Mouse (Mus musculus) testis, adult 2 months (tissue): ENCODE measurements around the gene 9930104L06Rik. TPM values are rescaled to one million over a fixed set of nuclear protein-coding genes. Genes with fewer than 3 reads are reported as not detected.

Source experiments
- H3K27ac ChIP-seq: fragments of 200-500 bp; 2 replicates; pipeline ENCODE4 v1.5.1; 2012; ENCODE audit warnings: low read depth, low read length; ENCODE audit not compliant: control insufficient read depth, insufficient read depth
- H3K27me3 ChIP-seq: fragments of 200-500 bp; 2 replicates; pipeline ENCODE4 v1.6.1; 2012; ENCODE audit warnings: mild to moderate bottlenecking, low read length, moderate library complexity; ENCODE audit not compliant: control insufficient read depth, insufficient read depth
- H3K36me3 ChIP-seq: fragments of 200-500 bp; 2 replicates; pipeline ENCODE4 v1.6.1; 2012; ENCODE audit warnings: mild to moderate bottlenecking, low read length; ENCODE audit not compliant: control insufficient read depth, insufficient read depth
- H3K4me1 ChIP-seq: fragments of 200-500 bp; 2 replicates; pipeline ENCODE4 v1.6.1; 2012; ENCODE audit warnings: low read length; ENCODE audit not compliant: control insufficient read depth, insufficient read depth
- H3K4me3 ChIP-seq: fragments of 200-500 bp; 2 replicates; pipeline ENCODE4 v1.5.1; 2012; ENCODE audit warnings: low read depth, mild to moderate bottlenecking, low read length, moderate library complexity, mixed read lengths; ENCODE audit not compliant: control insufficient read depth
- CTCF ChIP-seq: fragments of 200-500 bp; IDR thresholded peaks from 2 replicates; pipeline ENCODE4 v1.5.1; 2012; ENCODE audit warnings: low read depth, mild to moderate bottlenecking, inconsistent platforms, low read length, moderate library complexity; ENCODE audit not compliant: control insufficient read depth, insufficient read depth, insufficient replicate concordance
- POLR2A ChIP-seq: fragments of 200-500 bp; IDR thresholded peaks from 2 replicates; pipeline ENCODE4 v1.6.1; 2012; ENCODE audit warnings: low read depth, mild to moderate bottlenecking, inconsistent platforms, low read length, moderate library complexity; ENCODE audit not compliant: control insufficient read depth
- polyA plus RNA-seq: library from polyadenylated mRNA; depleted of rRNA; stranded (reverse); fragments of >200 nt; gene quantifications from 2 replicates; pipeline ENCODE4 v1.2.3, GENCODE M21; 2012

Gene 9930104L06Rik
- polyA plus RNA-seq, 1 experiment = 7.1 TPM

- H3K4me3 ChIP-seq = no peak overlapping the region
- TF ChIP-seq CTCF (no peak), POLR2A (no peak)
- H3K4me1 ChIP-seq = peaks cover 23% of the 10 kb centered on the region
- no peak overlapping the region for H3K27ac ChIP-seq
- no peaks in the 10 kb centered on the region for H3K36me3 ChIP-seq
- H3K27me3 ChIP-seq = no peaks in the 10 kb centered on the region
Measured at GRCm38 (mm10) chr4:124971094-124971493, 34.2 kb downstream of the 9930104L06Rik start.

- TF ChIP-seq CTCF (no peak), POLR2A (no peak)
- Histone ChIP-seq H3K27ac (no peak overlapping the region), H3K36me3 (no peaks in the 10 kb centered on the region), H3K27me3 (no peaks in the 10 kb centered on the region), H3K4me1 (peaks cover 23% of the 10 kb centered on the region), H3K4me3 (no peak overlapping the region)
Measured at GRCm38 (mm10) chr4:124972316-124972715, 35.5 kb downstream of the 9930104L06Rik start.

GRCm38 (mm10) chr4:124973296-124973695 lies 36.4 kb downstream of the 9930104L06Rik start:
- H3K4me3 ChIP-seq = no peak overlapping the region
- TF ChIP-seq CTCF = no peak
- no peak for TF ChIP-seq POLR2A
- H3K27me3 ChIP-seq = no peaks in the 10 kb centered on the region
- H3K4me1 ChIP-seq = peaks cover 23% of the 10 kb centered on the region
- no peak overlapping the region; the same call in 1 of the 2 replicates for H3K27ac ChIP-seq
- no peaks in the 10 kb centered on the region for H3K36me3 ChIP-seq

DNA sequence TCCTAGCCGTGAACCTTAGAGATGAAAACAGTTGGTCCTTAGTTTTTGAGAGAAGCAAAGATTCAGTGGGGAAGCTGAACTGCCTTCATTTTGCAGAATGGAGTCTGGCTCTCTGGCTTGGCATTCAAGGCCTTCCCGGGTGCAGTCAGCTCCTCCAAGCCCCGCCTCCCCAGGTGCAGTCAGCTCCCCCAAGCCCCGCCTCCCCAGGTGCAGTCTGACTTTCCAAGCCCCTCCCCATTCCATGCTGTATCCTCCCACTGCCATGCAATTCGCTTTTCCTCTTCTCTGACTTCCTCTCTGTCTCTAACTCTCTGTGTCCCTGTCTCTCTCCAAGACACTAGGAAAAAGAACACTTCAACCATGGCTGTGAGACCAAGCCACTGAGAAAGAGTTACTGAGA lies 41.4 kb downstream of the 9930104L06Rik start:
- Histone ChIP-seq H3K4me3 (no peak overlapping the region), H3K27me3 (no peaks in the 10 kb centered on the region), H3K27ac (no peak overlapping the region), H3K36me3 (no peaks in the 10 kb centered on the region), H3K4me1 (peaks cover 7% of the 10 kb centered on the region)
- no peak for TF ChIP-seq CTCF
- TF ChIP-seq POLR2A = no peak

DNA sequence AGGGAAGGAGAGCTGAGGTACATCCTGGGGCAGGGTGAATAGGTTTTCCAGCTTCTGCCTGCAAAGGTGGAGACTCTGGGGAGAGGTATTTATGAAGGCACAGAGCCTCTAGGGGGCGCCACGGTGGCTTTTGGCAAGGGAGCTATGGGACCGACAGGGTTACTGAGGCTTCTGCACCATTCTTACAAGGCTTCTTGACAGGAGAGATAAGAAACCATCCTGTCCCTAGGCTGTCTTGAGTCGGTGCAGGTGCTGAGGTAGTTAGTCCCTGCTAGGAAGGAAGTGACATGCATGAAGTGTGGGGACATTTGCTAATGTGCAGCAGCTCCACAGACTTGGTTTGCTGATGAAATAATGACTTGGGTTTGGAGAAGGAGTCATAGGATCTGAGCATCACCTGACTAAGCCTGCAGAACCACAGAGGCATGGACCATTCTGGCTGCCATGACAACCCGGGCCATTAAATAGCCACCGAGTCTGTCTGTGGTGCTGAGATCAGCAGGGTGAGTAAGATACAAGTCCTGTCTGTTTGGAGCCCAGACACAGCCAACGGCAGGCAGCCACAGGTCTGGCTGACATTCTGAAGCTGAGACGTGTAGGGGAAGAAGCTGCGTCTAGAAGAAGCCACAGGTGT lies 47.2 kb downstream of the 9930104L06Rik start:
- no peaks in the 10 kb centered on the region for H3K36me3 ChIP-seq
- H3K4me3 ChIP-seq = no peak overlapping the region
- no peaks in the 10 kb centered on the region; the same call in none of the 2 replicates for H3K27me3 ChIP-seq
- H3K4me1 ChIP-seq = peaks cover 13% of the 10 kb centered on the region
- TF ChIP-seq POLR2A (no peak), CTCF (peak; percentile 35; the same call in 1 of the 2 replicates)
- no peak overlapping the region for H3K27ac ChIP-seq

- peaks cover 13% of the 10 kb centered on the region for H3K4me1 ChIP-seq
- no peak overlapping the region for H3K4me3 ChIP-seq
- H3K36me3 ChIP-seq = no peaks in the 10 kb centered on the region
- no peak overlapping the region for H3K27ac ChIP-seq
- TF ChIP-seq POLR2A = no peak
- no peak for TF ChIP-seq CTCF
- H3K27me3 ChIP-seq = no peaks in the 10 kb centered on the region; the same call in none of the 2 replicates
Measured at GRCm38 (mm10) chr4:124984871-124985670, 48.2 kb downstream of the 9930104L06Rik start.
